Mouse (Mus musculus): ENCODE results near the gene Jund. TPM values are rescaled to one million over a fixed set of nuclear protein-coding genes. Genes with fewer than 3 reads are reported as not detected.

The Jund gene
- 100 to 1,000 TPM; 124 to 138 TPM for total RNA-seq (2021)

DNA sequence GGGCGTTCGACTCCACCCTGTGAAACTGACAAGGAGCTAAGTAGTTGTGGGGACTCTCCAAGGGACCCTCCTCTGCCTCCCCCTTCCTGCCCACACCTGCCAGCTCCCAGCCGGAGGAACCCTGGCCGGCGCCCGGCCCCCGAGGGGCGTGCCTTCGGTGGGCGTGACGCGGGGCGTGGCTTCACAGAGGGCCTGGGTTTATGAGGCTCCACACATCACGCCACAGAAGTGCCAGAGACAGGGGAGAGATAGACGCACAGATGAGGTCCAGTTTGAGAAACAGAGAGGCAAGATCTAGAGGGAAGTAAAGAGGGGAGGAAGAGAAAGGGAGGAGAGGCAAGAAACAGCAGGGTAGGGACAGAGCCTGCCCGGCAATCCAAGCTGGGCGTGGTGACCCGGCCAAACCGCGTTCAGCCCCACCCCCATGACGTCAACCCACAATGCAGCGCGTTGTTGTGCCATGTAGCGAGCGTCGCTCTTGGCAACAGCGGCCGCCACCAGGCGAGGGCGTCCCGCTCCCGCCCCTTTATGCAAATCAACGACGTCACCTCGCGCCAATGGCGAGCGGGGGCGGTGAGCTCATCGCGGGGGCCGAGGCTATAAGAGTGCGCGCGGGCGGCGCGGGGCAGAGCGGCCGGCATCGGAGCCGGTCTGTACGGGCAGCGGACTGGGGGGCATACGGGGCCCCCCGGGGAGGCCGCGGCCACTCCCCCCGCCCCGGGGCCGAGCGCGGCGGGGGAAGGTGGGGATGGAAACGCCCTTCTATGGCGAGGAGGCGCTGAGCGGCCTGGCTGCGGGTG, at the start of gene Jund:
Jund (plus strand) TSS at position 640 of the 800 bp plus-strand sequence.
- intact Hi-C loops (cut with DNase I), result loop anchor here (1.0 kb wide), 2 partner anchors 25 to 87 kb away; partner anchors contain the start of gene Lsm4
- peak; percentile 99 to 100 for DNase-seq

DNA sequence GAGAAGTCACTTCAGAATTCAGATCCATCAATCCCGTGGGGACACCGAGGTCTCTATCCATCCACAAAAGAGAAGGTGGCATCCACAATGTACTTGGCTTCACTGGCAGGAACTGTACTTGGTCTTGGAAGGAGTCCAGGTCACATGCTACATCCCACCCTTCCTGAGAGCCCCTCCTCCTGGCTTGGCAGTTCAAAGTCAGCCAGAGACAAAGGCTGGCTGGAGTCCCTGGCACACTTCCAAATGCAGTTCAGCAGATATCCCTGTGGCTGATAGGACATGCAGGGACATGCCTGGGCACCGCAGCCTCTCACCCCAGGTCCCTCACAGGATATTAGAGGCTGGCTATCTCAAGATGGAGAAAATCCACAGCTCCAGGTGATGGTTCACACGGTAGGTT, 49.4 kb upstream of the Jund start:
- DNase-seq, result peak; percentile 84
- intact Hi-C loops (cut with DNase I), result no loop called here

DNA sequence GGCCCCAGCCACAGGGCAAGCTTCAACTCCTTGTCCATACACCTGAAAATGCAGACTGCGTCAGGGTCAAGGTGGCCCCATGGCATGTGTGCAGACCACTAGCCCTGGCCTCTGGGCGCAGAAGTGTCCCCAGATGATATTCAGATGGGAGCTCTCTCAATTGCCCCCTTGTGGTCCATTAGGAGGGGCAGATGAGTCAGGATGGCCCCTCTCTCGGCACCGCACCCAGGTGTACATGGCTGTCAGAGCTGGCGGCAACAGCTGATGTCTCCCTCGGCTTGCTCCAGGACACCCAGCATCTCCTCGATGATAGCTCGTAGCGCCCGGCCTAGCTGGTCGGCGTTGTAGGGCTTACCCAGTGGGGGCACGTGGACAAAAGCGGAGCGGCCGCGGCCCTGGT, 48.4 kb upstream of the Jund start:
- intact Hi-C loops (cut with DNase I), result loop anchor here (5.0 kb wide), 1 partner anchor 38 kb away; no protein-coding TSS in a partner anchor

DNA sequence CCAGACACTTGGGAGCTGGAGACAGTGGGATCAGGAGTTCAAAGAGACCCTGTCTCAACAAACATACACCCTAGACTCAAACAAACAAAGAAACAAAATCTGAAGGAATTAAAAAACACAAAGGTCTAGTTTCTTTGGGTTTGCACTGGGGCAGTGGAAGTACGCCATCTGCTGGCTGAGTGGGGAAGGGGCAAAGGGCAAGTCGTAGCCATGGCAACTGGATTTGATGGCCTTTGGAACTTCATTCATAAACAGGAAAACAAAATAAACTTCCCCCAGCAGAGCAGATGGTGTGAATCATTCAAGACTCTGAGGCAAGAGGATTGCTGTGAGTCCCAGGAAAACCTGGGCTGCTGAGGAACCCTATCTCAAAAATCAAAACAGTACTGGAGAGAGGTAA, 45.5 kb upstream of the Jund start:
- intact Hi-C loops (cut with DNase I), result loop anchor here (1.0 to 5.0 kb wide), 2 partner anchors 23 to 41 kb away; no protein-coding TSS in a partner anchor
- peak; percentile 66 to 71 for DNase-seq

More for the DNA sequence above, 48.4 kb upstream of the Jund start:
- DNase-seq, result no peak

DNA sequence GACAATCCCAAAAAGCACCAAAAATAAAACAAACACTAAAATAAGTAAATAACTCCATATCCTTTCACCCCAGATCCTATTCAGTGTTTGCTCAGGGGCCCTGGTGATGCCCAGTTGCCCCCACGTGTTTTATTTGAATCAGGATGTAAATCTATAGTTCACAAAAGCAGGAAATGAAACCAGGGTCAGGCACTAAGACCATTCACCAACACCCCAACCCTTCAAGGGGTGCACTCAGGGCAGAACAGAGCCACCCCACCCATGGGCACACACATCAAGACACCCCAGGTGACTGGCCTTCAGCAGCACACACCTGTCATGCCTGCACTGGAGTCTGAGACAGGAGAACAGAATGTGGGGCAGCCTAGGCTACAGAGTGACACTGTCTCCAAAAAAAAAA, 44.6 kb upstream of the Jund start:
- no peak for DNase-seq
- intact Hi-C loops (cut with DNase I), result loop anchor here (5.0 kb wide), 1 partner anchor 42 kb away; no protein-coding TSS in a partner anchor

DNA sequence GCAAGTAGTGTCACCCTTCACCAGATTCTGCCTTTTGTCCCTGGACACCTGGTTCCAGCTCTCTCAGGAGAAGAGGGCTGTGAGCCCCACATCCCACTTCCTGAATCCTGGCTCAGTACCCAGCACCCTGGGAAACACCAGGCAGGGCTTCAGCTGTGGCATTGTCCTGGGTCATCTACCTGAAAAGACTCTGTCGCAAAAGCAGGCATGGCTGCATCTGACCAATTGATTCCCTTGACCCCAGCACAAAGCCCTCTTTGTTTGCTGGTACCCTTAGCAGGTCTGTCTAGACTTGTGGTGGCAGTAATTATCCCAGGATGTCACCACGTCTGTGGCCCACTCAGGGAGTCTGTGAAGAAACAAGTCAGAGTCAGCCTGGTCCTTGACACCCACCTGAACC, 43.3 kb upstream of the Jund start:
- DNase-seq, result no peak
- intact Hi-C loops (cut with DNase I), result no loop called here

DNA sequence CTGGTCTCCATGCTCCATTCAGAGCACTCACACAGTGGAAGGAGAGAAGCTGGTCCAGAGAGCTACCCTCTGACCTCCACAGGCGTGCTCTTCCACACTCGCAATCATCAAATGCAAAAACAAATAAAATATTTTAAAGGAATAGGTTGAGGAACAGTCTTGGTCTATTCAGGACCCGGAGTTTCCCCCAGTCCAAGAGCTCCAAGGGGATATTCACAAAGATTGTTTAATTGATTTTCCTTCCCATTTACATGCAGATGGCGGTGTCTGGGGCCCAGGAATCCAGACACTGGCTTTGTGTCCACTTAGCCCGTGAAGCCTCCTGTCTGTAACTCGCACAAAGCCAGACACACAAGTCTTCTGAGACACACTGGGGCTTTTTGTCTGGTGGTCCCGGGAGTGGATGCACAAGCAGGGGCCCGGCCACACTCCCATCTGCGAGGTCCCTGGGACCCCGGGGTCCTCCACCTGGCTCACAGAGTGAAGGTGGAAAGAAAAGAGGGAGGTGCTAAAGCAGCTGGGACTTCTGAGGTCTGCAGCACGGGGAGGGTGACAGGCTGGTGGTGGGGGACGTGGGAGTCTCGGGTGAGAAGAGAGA, 42.5 kb upstream of the Jund start:
- intact Hi-C loops (cut with DNase I), result no loop called here
- DNase-seq, result no peak

DNA sequence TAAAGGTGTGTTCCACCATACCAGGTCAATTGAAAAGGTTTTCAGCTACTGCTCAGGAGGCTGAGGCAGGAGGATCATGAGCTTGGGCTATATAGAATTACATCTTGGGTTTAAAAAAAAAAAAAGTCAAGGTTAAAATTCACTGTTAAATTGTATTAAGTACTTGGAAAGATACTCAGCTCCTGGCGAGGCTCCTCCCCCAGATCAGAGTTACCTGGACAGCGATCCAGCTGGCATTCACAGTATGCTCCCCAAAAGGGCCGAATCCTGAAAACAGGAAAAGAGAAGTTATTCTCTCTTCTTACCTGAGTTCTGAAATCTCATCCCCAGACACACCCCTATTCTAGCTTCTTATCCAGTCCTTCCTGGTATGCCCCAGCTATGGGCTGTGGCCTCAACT, 41.5 kb upstream of the Jund start:
- intact Hi-C loops (cut with DNase I), result no loop called here
- no peak for DNase-seq

DNA sequence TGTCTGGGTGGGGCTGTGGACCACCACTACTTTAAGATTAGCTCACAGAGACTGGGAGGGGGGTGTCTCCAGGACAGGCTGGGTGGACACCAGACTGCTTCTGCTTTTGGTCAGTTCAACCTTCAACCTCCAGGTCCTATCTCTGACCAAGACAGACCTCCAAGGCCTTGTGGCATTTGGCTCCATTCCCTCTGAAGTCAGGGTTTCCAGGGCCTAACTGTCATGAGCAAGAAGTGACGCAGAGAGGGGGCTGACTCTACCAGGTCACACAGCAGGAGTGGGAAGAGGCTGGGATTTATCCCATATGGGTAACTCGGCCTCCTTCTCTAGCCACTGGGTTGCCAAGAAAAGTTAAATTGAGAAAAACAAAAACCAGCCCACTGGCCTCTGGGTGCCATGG, 41.0 kb upstream of the Jund start:
- intact Hi-C loops (cut with DNase I), result no loop called here
- no peak for DNase-seq

DNA sequence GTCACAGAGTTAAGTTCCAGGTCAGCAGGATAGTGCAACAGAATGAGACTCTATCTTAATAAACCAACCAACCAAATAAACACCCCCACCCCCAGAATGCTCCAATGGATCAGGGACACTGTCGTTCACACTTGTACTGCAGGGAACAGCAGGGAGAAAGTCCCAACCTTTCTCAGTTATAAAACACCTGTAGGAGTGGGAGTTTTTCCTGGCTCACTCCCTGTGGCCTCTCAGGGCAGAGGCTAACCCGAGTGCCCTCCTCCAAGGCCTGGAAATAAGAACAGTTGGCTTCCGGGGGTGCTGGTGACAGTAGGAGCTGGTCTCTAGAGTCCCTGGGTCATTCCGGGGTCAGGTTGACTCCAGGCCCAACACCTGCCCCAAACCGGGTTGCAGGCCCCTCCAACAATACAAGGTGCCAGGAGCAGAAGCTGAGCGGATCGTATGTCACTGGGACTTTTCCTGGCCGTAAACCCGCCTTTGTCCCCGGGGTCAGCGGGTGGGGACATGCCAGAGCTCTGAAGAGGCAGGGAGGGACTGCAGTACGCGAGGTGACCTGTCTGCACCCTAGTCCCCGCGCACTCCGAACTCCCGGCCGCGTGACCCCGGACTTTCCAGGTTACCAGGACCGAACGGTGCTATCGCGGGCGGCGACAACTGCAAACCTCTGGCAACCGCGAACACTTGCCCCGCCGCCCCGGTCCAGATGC, 39.7 kb upstream of the Jund start:
- no peak for DNase-seq
- intact Hi-C loops (cut with DNase I), result no loop called here

DNA sequence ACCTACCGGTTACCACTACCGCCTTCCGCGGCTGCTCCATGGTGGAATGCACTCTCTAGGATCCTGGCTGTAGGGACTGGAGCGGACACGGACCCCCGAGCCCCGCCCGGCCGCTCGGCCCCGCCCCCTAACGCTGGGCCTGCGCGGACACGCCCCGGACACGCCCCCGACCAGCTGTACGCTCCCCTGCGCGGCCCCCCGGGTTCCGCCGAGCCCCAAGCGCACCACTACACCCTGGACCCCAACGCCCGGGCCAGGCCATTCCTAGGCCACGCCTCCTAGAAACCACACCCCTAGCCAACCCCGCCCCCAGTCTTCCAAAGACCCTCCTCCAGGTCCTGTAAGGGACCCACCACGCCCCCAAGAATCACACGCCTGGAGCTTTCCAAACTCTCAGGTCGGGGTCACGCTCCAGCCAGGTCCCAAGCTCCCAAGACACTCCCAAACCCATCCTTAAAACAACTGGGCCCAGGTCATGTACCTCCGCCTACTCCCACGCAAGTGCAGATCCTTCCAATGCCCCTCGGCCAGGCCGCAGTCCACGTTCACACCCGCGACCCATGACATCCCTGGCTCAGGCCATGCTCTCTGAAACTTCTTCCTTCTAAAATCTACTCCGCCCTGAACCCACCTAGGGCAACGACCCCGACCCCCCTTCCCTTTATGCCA, 39.0 kb upstream of the Jund start:
- intact Hi-C loops (cut with DNase I), result no loop called here

DNA sequence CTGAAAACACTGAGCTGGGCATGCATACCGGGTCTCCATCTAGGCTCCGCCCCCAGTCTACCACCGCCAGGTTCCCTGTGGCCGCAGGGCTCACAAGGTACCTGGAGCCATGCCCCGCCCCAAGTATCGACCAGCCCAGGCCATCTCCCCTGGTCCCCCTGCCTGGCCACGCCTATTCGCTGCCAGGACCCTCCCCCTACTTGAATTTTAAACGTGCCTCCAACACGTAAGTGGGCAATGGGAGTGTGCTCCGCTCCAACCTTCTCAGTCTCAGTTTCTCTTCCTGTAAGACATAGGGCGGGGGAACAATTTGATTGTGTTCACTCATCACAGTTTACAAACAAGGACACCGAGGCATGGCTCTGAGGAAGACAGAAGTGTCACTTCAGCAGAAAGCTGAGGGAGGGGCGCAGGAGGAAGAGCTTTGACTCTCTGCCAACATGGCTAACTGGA, 38.5 kb upstream of the Jund start, which contains the start of gene Pgpep1:
Pgpep1 (minus strand) TSS at position 116 of the 453 bp plus-strand sequence.
- no peak for DNase-seq
- intact Hi-C loops (cut with DNase I), result no loop called here

More for the DNA sequence above, 39.0 kb upstream of the Jund start:
- DNase-seq, result peak; percentile 90 to 91

DNA sequence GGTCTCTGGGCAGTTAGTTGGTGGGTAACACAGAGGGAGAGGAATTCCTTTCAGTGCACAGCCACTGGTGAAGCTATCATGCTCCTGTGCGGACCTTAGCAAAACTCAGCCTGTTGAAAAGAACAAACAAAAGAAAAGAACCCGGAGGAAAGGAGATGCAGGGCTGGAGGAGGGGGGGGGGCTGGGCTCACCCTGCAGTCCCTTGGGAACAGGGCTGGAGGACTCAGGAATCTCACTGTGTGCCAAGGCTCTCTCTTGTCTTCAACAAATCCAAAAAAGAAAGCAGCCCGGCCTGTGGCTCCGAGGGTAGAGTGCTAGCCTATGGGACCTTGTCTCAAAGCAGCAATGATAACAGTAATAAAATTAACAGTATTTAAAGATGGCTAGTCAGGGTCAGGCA, 35.1 kb upstream of the Jund start:
- no peak for DNase-seq
- intact Hi-C loops (cut with DNase I), result no loop called here

DNA sequence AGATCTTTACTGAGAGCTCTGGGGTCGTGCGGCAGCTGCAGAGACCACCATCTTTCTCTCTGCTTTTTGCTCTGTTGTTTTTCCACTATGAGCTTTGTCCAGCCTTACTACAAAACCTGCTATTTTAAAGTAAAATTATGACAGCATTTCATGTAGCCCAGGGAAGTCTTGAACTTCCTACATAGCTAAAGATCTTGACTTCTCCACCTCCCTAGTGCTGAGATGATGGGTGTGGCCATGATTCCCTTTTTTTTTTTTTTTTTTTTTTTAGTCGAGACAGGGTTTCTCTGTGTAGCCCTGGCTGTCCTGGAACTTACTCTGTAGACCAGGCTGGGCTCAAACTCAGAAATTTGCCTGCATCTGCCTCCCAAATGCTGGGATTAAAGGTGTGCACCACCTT, 34.1 kb upstream of the Jund start:
- intact Hi-C loops (cut with DNase I), result no loop called here
- no peak for DNase-seq

DNA sequence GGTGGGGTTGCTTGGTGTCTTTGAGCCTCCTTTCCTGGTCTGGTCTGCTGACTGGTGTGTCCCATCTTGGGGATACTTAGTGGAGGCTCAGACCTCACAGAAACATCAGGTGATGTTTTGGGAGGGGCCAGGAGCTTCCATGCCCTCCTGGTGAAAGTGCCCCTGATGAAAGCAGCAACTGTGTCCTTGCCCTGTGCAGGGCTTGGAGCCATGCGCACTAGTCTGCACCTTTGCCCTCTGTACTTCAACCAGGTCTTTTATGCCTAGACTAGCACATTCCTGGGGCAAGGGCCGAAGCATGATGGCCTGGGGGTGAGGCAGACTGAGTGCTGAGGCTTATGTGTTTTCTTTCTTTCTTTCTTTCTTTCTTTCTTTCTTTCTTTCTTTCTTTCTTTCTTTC, 33.1 kb upstream of the Jund start:
- DNase-seq, result no peak

DNA sequence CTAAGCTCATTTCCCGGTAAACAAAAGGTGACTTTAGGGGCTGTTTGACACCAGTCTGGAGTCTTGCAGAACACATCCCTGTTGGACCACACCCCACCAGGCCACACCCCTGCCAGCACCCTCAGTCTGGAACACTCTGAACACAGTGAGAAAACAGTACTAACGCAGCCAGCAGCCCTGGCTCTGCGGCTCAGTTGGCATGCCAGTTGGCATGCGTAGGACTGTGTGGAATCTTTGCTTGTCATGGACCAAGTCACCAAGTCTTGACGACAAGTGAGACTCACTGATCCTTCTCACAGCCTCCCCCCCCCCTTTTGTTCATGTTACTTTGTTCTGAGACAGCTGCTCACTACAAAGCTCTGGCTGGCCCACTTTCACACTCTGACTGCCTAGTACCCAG, 31.7 kb upstream of the Jund start:
- intact Hi-C loops (cut with DNase I), result no loop called here
- peak; percentile 69 for DNase-seq

More for the DNA sequence above, 33.1 kb upstream of the Jund start:
- intact Hi-C loops (cut with DNase I), result no loop called here

DNA sequence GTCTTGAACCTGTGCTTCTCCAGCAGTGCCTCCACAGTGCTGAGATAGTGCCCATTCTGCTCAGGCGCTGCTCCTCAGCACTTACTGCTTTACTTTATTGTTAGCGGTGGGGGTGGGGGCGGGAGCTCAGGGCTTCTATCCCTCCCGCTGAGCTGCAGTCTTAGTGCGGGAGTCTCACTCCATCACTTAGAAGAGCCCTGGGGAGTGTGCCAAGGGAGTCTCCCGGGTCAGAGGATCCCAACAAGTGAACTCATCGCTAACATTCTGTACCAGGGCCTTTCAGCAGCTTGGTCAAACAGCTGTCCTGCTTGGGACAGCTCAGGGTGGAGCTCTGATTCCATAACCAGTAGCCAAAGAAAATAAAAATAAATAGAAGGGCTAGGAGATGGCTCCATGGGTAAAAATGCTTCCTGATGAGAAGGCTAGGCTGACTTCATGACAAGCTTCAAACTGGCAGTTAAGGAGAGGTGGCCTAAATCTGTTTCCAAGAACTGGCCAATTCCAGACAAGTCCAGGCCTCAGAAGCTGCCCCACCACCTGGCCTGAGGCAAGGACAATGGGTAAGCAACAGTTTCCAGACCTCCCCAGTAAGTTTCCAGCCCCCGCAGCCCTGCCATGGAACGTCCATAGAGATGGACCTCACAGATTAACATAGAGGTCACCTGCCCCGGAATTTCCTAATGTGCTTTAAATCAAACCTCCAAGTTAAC, 27.0 kb upstream of the Jund start:
- DNase-seq, result peak; percentile 47 to 57
- intact Hi-C loops (cut with DNase I), result loop anchor here (5.0 kb wide), 1 partner anchor 81 kb away; the partner anchor contains the start of gene Rab3a

DNA sequence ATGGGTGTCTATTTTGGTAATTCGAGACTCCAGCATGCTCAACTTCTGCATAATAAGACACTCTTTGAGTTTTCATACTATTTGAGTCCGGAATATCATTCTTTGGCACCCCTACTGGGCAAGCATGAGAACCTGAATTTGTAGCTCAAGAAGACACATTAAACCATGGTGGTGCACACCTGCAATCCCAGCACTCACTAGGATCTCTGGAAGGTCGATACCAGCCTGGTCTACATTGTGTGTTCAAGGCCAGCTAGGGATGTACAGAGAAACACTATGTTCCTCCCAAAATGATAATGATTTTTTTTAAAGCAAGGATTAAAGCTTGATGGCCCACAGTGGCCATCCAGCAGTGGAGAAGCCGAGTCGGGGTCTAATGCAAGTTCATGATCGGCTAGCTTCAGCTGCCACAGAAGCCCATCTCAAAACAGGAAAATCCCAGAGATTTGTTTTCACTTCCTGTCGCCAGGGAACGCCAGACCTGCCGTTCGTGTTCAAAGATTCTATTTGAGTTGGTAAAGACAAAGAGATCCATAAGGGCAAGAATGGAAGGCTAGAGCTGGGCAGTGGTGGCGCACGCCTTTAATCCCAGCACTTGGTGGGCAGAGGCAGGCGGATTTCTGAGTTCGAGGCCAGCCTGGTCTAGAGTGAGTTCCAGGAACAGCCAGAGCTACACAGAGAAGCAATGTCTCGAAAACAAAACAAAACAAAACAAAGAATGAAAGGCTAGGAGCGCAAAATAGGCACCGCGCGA, 26.2 kb upstream of the Jund start:
- intact Hi-C loops (cut with DNase I), result loop anchor here (1.0 to 5.0 kb wide), 2 partner anchors 26 to 80 kb away; partner anchors contain the start of genes Jund and Rab3a
- DNase-seq, result no peak
